Mouse (Mus musculus) ES-E14 (cell line): ENCODE measurements around the gene Ly6g6c.

Experiments
- MAFK ChIP-seq: IDR thresholded peaks from 2 replicates; pipeline ENCODE4 v1.6.1; 2014; ENCODE audit warnings: mild to moderate bottlenecking, low read depth, low read length, inconsistent platforms; ENCODE audit not compliant: insufficient read depth
- ZC3H11A ChIP-seq: IDR thresholded peaks from 2 replicates; pipeline ENCODE4 v1.6.1; 2012; ENCODE audit warnings: low read depth, mild to moderate bottlenecking, inconsistent platforms, low read length, borderline replicate concordance
- ZNF384 ChIP-seq: IDR thresholded peaks from 2 replicates; pipeline ENCODE4 v1.6.1; 2012; ENCODE audit warnings: low read depth, low read length, inconsistent platforms

- no peak for TF ChIP-seq ZC3H11A
- no peak for TF ChIP-seq ZNF384
- TF ChIP-seq MAFK, result no peak
These were observed 27.4 kb downstream of the Ly6g6c start for GRCm38 (mm10) chr17:35092403-35093198.
